Mouse (Mus musculus) midbrain, embryonic 14.5 days (tissue): Measurements from ENCODE around the gene Osbp. TPM values are rescaled to one million over a fixed set of nuclear protein-coding genes. Genes with fewer than 3 reads are reported as not detected.

Experiments used
- ATAC-seq: fragments of 200-750 bp; cut with Nextera tagmentation; 2 replicates; pipeline ENCODE4 v1.8.0; 2017; ENCODE audit warnings: moderate number of reproducible peaks, moderate library complexity; ENCODE audit not compliant: low FRiP score, low TSS enrichment
- DNase-seq: peaks from one replicate; pipeline ENCODE4 v3.0.0-alpha.2; 2015
- H3K27ac ChIP-seq: fragments of 300-500 bp; sonication (generic); replicated peaks from 2 replicates; pipeline ENCODE4 v1.5.1; 2014; ENCODE audit warnings: mild to moderate bottlenecking, low read depth, low read length, moderate library complexity
- H3K27me3 ChIP-seq: fragments of 300-500 bp; sonication (generic); 2 replicates; pipeline ENCODE4 v1.6.1; 2014; ENCODE audit warnings: low read length, control low read depth, mixed read lengths; ENCODE audit not compliant: control insufficient read depth, insufficient read depth
- H3K36me3 ChIP-seq: fragments of 300-500 bp; sonication (generic); 2 replicates; pipeline ENCODE4 v1.6.1; 2014; ENCODE audit warnings: low read length, control low read depth; ENCODE audit not compliant: control insufficient read depth, insufficient read depth
- H3K4me1 ChIP-seq: fragments of 300-500 bp; sonication (generic); 2 replicates; pipeline ENCODE4 v1.6.1; 2014; ENCODE audit warnings: mild to moderate bottlenecking, antibody characterized with exemption, low read length, control low read depth; ENCODE audit not compliant: control insufficient read depth, insufficient read depth
- H3K4me2 ChIP-seq: fragments of 300-500 bp; sonication (generic); 2 replicates; pipeline ENCODE4 v1.6.1; 2014; ENCODE audit warnings: mild to moderate bottlenecking, low read length, moderate library complexity
- H3K4me3 ChIP-seq: fragments of 300-500 bp; sonication (generic); replicated peaks from 2 replicates; pipeline ENCODE4 v1.5.1; 2014; ENCODE audit warnings: low read depth, low read length
- H3K9ac ChIP-seq: fragments of 300-500 bp; sonication (generic); replicated peaks from 2 replicates; pipeline ENCODE4 v1.6.1; 2014; ENCODE audit warnings: mild to moderate bottlenecking, low read length, moderate library complexity
- H3K9me3 ChIP-seq: fragments of 300-500 bp; sonication (generic); 2 replicates; pipeline ENCODE4 v1.6.1; 2016; ENCODE audit warnings: low read length, control low read depth, mixed read lengths; ENCODE audit not compliant: control insufficient read depth
- WGBS: fragments of 180-500 bp; shearing (Covaris S2); extraction: QIAGEN DNeasy Blood & Tissue Kit; methylation state at CpG from one replicate; pipeline ENCODE4 v1.1.7; 2014; 5-methylcytosine and 5-hydroxymethylcytosine counted together
- polyA plus RNA-seq: library from polyadenylated mRNA; unstranded; fragments of >200 nt; fragmentation: Nextera tagmentation; extraction: Ambion mirVana; gene quantifications from 2 replicates; pipeline ENCODE4 v1.2.1, GENCODE M21; 2014

Gene Osbp
- polyA plus RNA-seq, 1 experiment from 2014 or later: 8.0 TPM

GRCm38 (mm10) chr19:11994703-11995431 is 29.1 kb downstream of the Osbp start:
- 94% methylated on average over 6 of the region's 6 CpGs for WGBS
- no peaks in the 10 kb centered on the region for H3K27me3 ChIP-seq
- H3K36me3 ChIP-seq: peaks cover 53% of the 10 kb centered on the region
- H3K4me1 ChIP-seq: no peaks in the 10 kb centered on the region
- no peak for ATAC-seq
- H3K4me2 ChIP-seq: no peak overlapping the region
- H3K27ac ChIP-seq: no peak overlapping the region
- no peak overlapping the region for H3K9ac ChIP-seq
- H3K9me3 ChIP-seq: no peaks in the 10 kb centered on the region
- DNase-seq: no peak
- no peak overlapping the region for H3K4me3 ChIP-seq

DNA sequence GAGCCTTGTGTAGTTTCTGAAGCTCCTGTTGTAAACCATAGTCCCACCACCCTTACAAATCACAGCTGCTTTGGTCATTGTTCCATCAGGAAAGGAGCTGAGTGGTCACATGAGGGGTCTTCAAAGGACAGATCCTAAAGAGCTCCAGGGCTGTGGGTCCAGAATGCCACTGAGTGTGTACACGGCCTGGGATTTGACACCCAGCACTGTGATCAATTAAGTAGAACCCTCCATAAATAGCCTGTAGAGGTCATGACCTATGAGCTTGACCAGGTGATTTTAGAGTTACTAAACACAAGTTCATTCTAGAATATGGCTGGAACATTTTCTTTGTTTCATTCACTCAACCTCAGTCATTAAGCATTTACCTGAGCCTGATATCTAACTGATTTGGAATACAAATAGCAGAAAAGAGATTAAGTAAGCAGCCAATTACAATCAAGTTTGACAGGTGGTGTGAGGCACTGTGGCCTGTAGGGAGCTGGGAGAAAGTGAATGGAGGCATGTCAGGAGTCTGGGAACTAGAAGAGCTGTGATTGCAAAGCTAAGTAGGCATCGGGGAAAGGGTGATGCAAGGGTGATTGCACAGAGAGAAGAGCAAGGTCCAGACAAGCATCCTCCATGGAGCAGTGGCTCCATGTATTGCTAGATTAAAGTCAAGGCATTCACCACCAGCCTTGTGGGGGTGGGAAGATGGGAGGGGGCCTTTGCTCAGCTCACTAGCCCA is 30.1 kb downstream of the Osbp start:
- H3K9me3 ChIP-seq: no peaks in the 10 kb centered on the region
- ATAC-seq (no peak), DNase-seq (no peak)
- H3K9ac ChIP-seq: no peak overlapping the region
- H3K27ac ChIP-seq: no peak overlapping the region
- peaks cover 45% of the 10 kb centered on the region for H3K36me3 ChIP-seq
- WGBS: 59% methylated on average over 2 of the region's 2 CpGs
- no peaks in the 10 kb centered on the region for H3K4me1 ChIP-seq
- no peaks in the 10 kb centered on the region for H3K27me3 ChIP-seq
- H3K4me3 ChIP-seq: no peak overlapping the region
- H3K4me2 ChIP-seq: no peak overlapping the region

DNA sequence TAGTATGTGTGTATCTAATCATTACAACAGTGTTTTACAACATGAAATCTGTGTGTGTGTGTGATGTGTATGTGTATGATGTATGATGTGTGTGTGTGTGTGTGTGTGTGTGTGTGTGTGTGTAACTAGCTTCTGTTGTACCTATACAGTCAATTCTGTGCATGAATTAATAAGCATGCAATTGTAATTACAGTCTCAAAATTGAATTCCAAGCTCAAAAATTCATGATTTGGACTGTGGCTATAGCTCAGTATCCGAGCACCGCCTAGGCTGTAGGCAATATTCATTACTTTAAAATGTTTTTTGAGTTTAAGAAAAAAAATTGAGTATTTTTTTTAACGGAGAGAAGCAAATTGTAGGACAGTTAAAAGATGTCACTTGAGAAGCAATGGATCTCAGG is 35.9 kb downstream of the Osbp start:
- Histone ChIP-seq H3K27me3 (no peaks in the 10 kb centered on the region), H3K27ac (no peak overlapping the region), H3K4me2 (no peak overlapping the region), H3K4me1 (peaks cover 10% of the 10 kb centered on the region), H3K36me3 (no peaks in the 10 kb centered on the region), H3K9me3 (no peaks in the 10 kb centered on the region), H3K4me3 (no peak overlapping the region), H3K9ac (no peak overlapping the region)
- no peak for ATAC-seq
- DNase-seq: no peak
- WGBS: 25% methylated on average over 3 of the region's 3 CpGs

DNA sequence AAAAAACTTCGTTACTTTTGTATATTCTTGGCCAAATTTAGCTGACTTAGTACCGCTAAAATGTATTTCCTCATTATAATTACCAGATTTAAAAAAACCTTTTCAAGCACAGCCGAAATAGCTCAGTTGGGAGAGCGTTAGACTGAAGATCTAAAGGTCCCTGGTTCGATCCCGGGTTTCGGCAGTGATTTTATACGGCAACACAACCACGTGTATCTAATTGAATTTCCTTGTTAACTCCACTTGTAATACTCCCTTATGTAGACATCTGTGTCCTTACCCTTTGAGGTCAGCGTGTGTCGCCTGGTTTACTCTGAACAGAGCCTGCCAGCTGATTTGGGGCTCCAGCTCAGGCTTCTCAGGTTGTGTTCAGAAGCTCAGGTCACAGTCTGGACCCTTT is 36.4 kb downstream of the Osbp start:
- Histone ChIP-seq H3K36me3 (no peaks in the 10 kb centered on the region), H3K4me3 (peak overlapping the region; percentile 19; the same call in 1 of the 2 replicates), H3K27me3 (no peaks in the 10 kb centered on the region), H3K27ac (no peak overlapping the region), H3K4me1 (peaks cover 14% of the 10 kb centered on the region), H3K9ac (no peak overlapping the region), H3K4me2 (peak overlapping the region; percentile 28), H3K9me3 (no peaks in the 10 kb centered on the region)
- 1% methylated on average over 11 of the region's 11 CpGs for WGBS
- DNase-seq (peak; percentile 76), ATAC-seq (no peak)

- no peaks in the 10 kb centered on the region for H3K36me3 ChIP-seq
- no peaks in the 10 kb centered on the region for H3K9me3 ChIP-seq
- H3K9ac ChIP-seq: no peak overlapping the region
- H3K4me2 ChIP-seq: peak overlapping the region; percentile 28
- H3K4me1 ChIP-seq: peaks cover 14% of the 10 kb centered on the region
- H3K27me3 ChIP-seq: no peaks in the 10 kb centered on the region
- WGBS: 41% methylated on average over 14 of the region's 14 CpGs
- H3K27ac ChIP-seq: no peak overlapping the region
- peak overlapping the region; percentile 19; the same call in 1 of the 2 replicates for H3K4me3 ChIP-seq
- DNase-seq (no peak), ATAC-seq (no peak)
These were observed 37.0 kb downstream of the Osbp start for GRCm38 (mm10) chr19:12002791-12003190.

- DNase-seq (no peak), ATAC-seq (no peak)
These were observed 37.8 kb downstream of the Osbp start for GRCm38 (mm10) chr19:12003568-12003967.

DNA sequence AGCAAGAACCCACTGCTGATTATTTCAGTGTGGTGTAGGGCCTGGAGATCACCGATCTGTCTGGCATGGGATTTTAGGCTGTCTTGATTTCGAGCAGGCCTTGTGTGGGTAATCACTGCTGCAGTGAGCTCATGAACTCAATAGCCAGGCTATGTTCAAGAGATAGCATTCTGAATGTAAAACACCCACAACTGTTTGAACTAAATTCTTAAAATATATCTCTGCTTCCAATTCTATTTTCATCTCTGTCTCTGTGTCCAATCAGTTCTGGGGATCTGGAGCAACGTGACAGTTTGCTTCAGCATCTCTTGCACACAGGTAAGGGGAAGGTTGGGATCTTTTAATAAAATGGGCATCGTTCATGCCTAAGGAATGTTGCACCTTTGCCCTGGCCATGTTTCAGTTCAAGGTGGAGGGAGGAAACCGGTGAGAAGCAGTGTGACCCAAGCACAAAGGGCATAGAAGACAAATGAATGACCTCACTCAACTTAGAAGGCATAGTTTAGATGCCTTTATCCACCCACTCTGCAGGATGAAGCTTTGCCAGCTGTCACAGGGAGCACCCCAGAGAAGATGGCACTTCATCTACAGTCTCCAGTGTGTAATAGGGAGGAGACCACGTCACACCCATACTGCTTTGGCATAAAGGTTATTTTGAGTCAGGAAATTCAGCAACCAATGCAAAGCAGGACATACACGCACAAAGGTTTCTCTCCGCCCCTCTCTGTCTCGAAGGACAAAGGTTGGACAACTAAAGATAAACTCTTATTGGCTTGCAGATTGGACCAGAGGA is 38.7 kb downstream of the Osbp start:
- DNase-seq (peak; percentile 32), ATAC-seq (no peak)
- no peaks in the 10 kb centered on the region for H3K9me3 ChIP-seq
- H3K27ac ChIP-seq: peak overlapping the region; percentile 46
- peaks cover 14% of the 10 kb centered on the region for H3K4me1 ChIP-seq
- H3K27me3 ChIP-seq: no peaks in the 10 kb centered on the region
- peak overlapping the region; percentile 43; the same call in 1 of the 2 replicates for H3K9ac ChIP-seq
- 54% methylated on average over 9 of the region's 9 CpGs for WGBS
- H3K4me3 ChIP-seq: peak overlapping the region; percentile 43
- H3K36me3 ChIP-seq: no peaks in the 10 kb centered on the region
- H3K4me2 ChIP-seq: peak overlapping the region; percentile 62

More at GRCm38 (mm10) chr19:12003568-12003967, 37.8 kb downstream of the Osbp start:
- Histone ChIP-seq H3K9me3 (no peaks in the 10 kb centered on the region), H3K4me1 (peaks cover 14% of the 10 kb centered on the region), H3K27me3 (no peaks in the 10 kb centered on the region), H3K36me3 (no peaks in the 10 kb centered on the region), H3K9ac (no peak overlapping the region), H3K4me2 (no peak overlapping the region), H3K4me3 (no peak overlapping the region), H3K27ac (no peak overlapping the region)
- WGBS: 93% methylated on average over 2 of the region's 2 CpGs

GRCm38 (mm10) chr19:12005376-12006360 is 39.9 kb downstream of the Osbp start:
- ATAC-seq (peak; percentile 82), DNase-seq (peak; percentile 95)
- no peaks in the 10 kb centered on the region for H3K36me3 ChIP-seq
- no peaks in the 10 kb centered on the region for H3K9me3 ChIP-seq
- H3K27me3 ChIP-seq: no peaks in the 10 kb centered on the region
- peak overlapping the region; percentile 44 for H3K9ac ChIP-seq
- peaks cover 14% of the 10 kb centered on the region for H3K4me1 ChIP-seq
- H3K4me2 ChIP-seq: peak overlapping the region; percentile 62
- peak overlapping the region; percentile 43 for H3K4me3 ChIP-seq
- WGBS: under 1% methylated on average over 41 of the region's 41 CpGs
- H3K27ac ChIP-seq: peak overlapping the region; percentile 78
